Mouse (Mus musculus) erythroblast, embryonic 14.5 days (primary cell): ENCODE measurements around the gene Cep126.

ENCODE experiments used
- GATA1 ChIP-seq: IDR thresholded peaks from 2 replicates; pipeline ENCODE4 v1.6.1; 2012; ENCODE audit warnings: low read length, inconsistent platforms, mixed read lengths
- TAL1 ChIP-seq: IDR thresholded peaks from 3 replicates; pipeline ENCODE4 v1.6.1; 2012; ENCODE audit warnings: low read length, inconsistent platforms, mixed read lengths

- no peak for TF ChIP-seq TAL1
- no peak for TF ChIP-seq GATA1
Observed at GRCm38 (mm10) chr9:8114516-8114915, 19.6 kb downstream of the Cep126 start.
